Mouse (Mus musculus) ZHBTc4 (cell line): Measurements from ENCODE around the gene Tcp10a.
"Not testable (repeated sequence)": the region's sequence is repeated elsewhere in the genome, so short reads cannot be mapped to it uniquely, and the experiment has no call there.

Experiments used
- DNase-seq: peaks from one replicate; pipeline ENCODE4 v3.0.0-alpha.2; 2011; ENCODE audit warnings: low read depth, low spot score

Gene Tcp10a

DNA sequence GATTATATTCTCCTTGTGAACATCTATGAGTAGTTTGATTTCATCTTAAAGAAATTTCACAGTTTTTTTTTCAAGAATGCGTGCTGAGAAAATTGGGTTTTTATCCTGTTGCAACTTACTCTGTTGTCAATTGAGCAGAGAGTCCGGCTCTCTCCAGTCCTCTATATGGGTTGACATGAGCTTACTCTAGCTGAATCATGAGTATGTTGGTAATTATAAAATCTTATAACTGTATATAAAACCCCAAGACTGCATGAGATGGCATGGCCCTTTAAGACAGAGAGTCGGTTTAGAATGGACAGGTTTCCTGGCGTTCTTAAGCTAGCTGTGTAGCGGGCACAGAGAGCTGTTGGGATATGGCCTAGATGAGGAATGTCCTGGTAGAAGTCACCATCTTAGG lies at the start of gene Tcp10a:
Gene Tcp10a (plus strand): TSS at position 301 of the 400 bp plus-strand sequence.
- not testable (repeated sequence) for DNase-seq

- DNase-seq: no peak
Measured at GRCm38 (mm10) chr17:7278702-7279242, 45.7 kb upstream of the Tcp10a start.

GRCm38 (mm10) chr17:7279251-7279650 lies 45.2 kb upstream of the Tcp10a start:
- no peak for DNase-seq

DNA sequence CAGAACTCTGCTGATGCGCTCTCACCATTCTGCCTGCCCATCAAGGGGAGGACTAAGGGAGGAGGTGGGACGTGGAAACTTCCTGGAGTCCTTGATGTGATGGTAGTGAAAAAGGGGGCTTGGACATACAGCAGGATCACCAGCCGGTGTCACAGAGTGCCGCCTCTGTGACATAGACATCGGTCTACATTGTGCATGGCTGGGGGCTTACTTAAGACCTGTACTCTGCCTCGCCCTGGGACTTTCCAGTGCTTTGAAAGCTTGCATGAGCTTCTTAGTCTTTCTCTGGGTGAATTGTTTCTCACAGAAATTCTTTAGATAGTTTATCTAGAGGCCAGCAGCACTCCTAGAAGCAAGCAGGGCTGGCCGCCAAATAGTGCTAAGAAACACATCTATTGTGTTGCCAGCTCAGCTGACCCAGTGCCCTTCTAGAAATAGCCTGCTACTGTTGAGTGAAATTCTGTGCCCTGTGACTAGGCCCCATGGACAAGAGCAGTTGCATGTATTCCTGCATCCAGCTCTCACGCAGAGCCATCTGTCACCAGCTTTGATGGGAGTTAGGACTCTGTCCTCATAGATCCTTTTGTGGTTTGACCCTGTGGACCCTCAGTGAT lies 40.0 kb upstream of the Tcp10a start:
- no peak for DNase-seq

DNA sequence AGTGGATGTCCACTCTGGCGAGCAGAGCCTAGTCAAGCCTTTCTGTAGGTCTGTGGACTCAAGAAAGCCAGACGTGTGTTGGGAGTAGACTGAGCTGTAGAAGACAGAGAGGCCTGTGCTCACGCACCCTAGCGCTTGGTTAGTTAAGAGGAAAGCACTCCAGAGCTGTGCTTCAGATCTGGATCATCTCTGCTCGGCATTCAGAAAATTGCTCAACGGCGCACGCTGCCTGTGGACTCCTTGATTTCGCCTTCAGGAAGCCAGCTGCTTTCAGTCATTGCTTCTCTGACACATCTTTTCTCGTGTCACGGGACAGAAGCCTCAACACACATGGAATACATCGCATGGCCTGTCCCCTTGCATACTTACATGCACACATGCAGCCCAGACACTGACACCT lies 39.2 kb upstream of the Tcp10a start:
- no peak for DNase-seq

DNA sequence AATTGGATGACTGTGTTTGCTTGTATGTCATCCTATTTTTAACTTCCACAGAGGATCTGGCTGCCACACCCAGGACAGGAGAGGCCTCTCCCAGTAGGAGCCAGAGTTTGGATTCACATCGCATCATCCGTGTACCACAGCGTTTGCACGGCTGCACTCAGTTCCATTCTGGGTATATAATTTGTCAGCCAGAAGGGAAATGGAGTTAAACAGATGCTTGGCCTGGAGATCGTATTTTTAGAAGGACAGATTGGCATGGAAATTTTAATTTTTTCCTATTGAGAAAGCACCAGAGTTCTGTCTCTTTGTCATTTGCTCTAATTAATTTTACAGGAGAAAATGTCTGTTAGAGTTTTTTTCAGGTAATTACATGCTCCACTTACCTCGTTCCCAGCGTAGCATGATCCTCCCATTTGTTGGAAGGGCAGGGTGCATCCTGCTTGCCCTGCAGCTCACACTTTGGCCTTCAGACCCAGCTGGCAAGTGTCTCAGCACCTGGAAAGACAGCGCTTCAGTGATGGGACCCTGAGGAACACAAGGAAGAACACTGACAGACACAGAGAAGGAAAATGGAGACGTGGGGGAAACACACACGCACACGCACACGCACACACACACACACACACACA lies 37.9 kb upstream of the Tcp10a start:
- DNase-seq: no peak

DNA sequence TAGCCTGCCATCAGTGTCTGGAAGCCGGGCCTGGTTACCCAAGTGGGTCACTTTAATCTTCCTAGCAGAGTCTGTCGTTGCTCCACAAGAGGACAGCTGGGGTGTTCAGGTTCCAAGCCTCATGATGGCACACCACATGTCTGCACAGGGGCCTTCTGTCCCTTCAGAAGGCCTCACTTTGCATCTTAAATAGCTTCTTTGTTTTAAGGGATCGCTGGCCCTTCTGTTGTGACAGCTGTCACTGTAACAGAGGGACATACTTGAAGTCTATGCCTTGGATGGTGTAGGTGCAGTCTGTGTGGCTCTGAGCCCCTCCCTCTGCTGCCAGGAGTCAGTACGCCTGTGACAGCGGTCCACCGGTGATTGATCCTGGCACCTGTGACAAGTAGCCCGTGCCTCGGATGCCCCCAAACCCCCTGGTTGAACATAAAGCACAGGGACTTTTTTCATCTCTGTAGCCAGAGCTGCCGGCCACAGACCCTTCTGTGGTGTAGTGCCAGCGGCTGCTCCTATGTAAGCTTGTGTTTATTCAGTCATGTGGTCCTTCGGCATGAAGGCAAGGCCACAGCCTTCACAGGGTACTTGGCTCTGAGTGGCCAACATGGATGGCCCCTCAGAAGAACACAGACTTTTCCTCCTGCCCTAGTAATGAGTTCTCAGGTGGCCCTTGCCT lies 32.3 kb upstream of the Tcp10a start:
- no peak for DNase-seq

DNA sequence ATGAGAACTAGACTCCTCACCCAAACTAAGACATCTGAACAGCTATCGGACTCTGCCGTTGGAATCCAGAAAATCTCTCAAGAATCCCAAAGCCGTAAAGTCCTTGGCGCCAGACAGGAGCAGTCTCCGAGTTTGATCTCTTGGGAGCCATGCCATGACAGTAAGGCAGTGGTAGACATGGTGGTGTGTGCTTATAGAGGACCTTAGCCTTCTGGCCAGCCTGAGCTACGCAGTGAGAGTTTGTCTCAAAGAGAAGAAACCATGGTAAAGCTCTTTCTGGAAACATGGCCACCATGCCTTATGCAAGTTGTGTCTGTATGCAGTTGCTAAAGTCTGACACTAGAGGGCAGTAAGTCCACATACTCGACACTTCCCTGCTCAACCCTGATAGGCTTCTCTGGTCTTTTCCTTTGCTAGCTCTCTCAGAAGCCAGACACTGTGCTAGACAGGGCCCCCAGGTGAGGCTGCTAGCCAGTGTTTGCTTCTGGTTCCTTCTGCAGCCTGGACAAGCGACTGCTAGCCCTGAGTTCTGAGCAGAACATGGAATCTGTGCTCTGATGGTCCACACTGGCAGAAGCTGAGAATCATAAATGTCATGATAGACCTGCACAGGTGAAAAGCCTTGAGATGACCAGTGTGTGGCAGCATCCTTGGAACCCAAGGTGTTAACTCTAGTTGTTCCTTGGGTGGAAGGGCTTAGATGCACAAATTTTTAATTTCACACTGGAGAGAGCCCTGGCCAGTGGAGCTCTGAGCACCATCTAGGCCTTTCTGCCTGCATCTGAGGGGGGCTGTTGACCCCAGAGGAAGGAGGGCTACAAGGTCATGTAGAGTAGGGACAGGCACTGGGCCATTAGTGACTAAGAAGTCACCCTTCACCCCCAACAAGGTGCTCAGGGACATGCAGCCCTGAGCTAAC lies 17.9 kb upstream of the Tcp10a start:
- peak; percentile 15 for DNase-seq

- not testable (repeated sequence) for DNase-seq
Measured at GRCm38 (mm10) chr17:7315693-7316382, 8.6 kb upstream of the Tcp10a start.

DNA sequence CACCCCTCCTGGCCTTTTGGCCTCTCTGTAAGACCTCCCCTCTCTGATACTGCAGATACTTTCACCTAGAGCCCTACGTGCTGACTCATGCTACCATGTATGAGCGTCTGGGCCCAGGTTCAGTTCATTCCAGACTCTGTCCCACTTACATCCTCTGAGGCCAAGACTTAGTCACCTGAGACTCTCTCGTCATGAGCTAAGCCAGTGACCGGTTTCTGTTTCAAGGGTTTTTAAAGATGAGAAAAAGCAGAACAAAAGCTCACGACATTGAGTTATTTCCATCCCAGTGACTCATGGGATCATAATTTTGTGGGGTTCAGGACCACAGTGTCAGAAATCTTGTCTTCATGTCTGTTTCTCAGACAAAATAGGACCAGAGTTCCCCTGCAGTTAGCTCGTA lies 4.7 kb upstream of the Tcp10a start:
- not testable (repeated sequence) for DNase-seq

DNA sequence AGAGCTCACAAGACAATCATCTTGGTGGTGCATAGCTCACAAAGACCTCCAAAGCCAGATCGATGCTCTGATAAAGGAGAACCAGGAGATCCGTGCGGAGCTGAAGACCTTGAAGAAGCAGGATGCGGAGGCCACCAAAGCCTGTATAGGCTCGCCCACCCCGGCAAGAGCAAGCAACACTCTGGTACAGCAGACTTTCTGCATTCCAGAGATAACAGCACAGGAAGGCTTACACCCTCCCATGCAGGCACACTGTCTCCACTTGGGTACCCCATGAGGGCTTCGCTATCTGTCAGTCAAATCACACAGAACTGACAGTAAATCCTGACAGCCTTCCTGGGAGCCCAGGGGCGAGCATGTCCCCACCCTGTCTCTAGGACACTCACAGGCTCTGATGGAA lies 2.0 kb downstream of the Tcp10a start:
- not testable (repeated sequence) for DNase-seq

DNA sequence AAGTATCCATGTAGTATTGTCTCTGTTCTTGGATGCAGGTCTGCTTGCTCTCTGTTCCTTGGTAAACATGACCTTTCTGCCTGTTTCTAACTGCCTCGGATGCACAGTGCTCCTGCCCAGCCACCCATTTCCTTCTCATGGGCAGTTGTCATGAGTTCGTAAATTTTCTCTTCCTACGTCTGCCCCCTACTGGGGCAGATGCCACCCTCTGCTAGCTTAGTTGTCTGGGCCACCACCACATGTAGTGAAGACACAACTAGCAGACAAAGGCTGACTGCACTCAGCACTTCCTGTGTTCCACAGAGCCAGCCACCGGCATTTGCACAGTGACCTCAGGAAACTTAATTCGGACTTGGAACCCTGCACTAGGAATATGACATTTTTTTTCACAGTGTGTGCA lies 8.3 kb downstream of the Tcp10a start:
- not testable (repeated sequence) for DNase-seq

DNA sequence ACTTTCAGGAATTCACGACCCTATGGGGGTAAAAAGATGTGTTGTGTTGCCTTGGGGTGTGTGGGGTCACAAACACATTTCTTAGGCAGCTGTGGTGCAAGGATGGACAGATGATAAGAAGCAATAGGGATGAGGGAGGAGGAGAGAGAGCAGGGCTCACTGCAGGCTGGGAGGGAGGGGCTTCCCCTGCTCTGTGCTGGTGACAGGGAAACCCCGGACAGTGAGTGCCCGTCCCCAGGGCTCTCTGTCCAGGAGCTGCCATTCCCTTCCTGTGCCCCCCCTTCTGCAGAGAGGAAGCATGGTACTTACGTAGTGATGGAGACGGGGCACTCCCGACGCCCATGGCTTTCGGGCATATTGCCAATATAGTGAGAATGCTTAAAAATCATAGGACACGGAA lies 12.9 kb downstream of the Tcp10a start:
- DNase-seq: not testable (repeated sequence)

DNA sequence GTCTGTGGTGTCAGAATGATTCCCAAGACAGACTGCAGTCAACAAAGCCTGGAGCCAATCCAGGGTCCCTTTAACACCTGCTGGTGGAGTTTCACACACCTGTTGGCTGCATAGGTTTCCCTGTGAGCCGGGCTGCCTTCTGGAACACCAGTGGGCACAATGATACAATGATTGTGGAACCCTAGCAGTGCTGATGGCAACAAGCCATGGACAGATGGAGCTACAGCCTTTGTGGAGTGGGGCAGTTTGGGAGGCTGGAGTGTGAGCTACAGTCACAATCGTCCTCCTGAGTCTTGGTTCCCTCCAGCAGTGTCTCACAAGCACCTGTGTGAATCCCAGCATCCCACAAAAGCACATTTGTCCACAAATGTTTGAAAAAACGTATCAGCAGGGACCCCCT lies 24.3 kb downstream of the Tcp10a start:
- not testable (repeated sequence) for DNase-seq

- not testable (repeated sequence) for DNase-seq
Measured at GRCm38 (mm10) chr17:7352596-7352995, 28.1 kb downstream of the Tcp10a start, which contains the start of gene Ttll2. Ttll2 (minus strand) TSS chr17:7352696.

- not testable (repeated sequence) for DNase-seq
Measured at GRCm38 (mm10) chr17:7359806-7360205, 35.4 kb downstream of the Tcp10a start.

DNA sequence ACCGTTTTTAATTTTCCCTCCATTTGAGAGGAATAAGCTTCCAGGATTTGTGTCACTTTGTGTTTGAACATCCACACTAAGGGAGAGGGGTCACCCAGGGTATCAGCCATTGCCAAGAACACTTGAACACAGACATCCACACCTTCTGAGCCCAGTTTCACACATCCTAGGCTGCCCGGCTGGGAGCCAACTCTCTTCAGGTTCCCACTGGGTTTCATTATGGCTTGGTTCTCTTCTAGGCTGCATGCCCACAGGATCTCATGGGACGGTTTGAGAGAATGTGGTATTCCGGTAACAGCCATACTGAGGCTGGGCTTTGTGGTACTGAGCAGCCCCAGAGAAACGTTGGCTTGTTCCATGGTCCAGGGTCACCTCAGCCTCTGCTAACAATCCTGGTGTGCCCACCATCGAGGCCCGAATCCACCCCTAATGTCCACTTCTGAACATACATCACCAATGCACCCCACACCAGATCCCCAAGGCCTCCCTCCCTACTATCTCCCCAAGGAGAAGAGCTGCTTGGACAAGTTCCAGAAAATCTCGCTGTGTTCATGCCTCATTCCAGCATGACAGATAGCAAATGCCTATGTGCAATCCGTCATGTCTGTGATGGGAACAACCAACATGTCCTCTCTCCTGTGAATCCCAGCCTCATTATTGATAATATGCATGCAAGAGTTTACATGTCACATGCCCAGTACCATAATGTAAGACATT lies 36.5 kb downstream of the Tcp10a start:
- DNase-seq: not testable (repeated sequence)

DNA sequence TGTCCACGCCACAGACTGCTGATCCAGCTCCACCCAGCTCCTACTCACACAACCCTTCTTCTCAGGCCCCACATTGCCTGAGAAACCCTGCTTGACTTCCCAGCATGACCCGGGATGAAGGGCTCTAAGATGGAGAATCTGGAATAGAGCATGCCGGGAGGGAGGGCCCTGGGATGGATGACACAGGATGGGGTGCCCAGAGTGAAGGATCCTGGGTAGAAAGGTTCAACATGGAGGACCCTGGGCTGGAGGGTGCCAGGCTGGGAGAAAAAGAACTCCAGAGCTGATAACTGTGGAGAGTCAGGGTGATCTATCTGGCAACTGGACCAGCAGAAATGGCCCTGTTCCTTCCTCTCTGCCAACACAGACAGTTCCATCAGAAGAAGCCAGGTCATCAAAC lies 41.2 kb downstream of the Tcp10a start:
- not testable (repeated sequence) for DNase-seq

GRCm38 (mm10) chr17:7366265-7366664 lies 41.8 kb downstream of the Tcp10a start:
- not testable (repeated sequence) for DNase-seq
